8 mouse cellular contexts compared by ENCODE assay signal in the genomic region with DNA sequence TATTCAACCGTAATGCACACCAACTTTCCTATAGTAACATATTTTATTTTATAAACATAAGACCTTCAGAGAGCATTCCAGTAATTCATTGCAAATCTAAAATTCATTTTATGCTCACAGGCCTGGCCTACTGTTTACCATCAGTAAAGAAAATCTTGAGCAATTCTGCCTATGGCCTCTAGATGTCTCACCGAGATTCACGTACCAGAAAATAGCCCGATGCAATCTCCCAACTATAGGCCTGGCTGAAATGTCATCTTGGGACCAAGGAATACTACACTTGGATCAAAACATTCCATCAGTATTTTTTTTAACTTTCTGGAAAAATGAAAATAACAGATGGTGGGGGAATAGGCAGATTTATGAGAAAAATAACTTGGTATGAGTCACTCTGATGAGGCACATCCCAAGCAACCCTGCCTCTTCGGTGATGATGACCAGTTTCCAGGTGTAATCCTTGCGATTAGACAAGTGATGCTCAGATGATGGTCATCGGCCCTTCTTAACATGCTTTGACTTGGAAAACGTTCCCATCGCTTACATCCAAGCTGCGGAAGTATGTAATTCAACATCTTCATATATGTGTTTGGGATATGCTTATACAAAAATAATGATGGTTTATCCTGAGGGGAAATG.
A peak's percentile ranks its signal among the peaks of the same experiment; 100 is the strongest.
DNase-seq lines count a peak whose midpoint lies in the region; ATAC-seq and TF ChIP-seq lines count a peak whose summit lies in the region.

No protein-coding gene starts in this region.

- H3K4me1 ChIP-seq in neural tube, embryonic 12.5 days = 0 out of 2 replicates have a peak, but pooled peaks cover 8% of the 10 kb centered on the region
- H3K4me1 ChIP-seq in forebrain, embryonic 12.5 days = peaks cover 12% of the 10 kb centered on the region

- intact Hi-C loops in gastrocnemius, adult 2 months (cut with DNase I) = loop anchor here (2.0 to 10.0 kb wide), 4 partner anchors 202 to 916 kb away; no protein-coding TSS in a partner anchor

- H3K4me2 ChIP-seq in neural tube, embryonic 12.5 days (replicated peaks) = no peak overlapping the region
- H3K4me2 ChIP-seq in forebrain, embryonic 12.5 days = no peak overlapping the region

- H3K9ac ChIP-seq in neural tube, embryonic 12.5 days = no peak overlapping the region
- H3K9ac ChIP-seq in forebrain, embryonic 12.5 days = no peak overlapping the region

- H3K27me3 ChIP-seq in neural tube, embryonic 12.5 days (replicated peaks) = no peaks in the 10 kb centered on the region
- no peaks in the 10 kb centered on the region for H3K27me3 ChIP-seq in forebrain, embryonic 12.5 days

- peak; percentile 43; the same call in 1 of the 2 replicates for ATAC-seq in neural tube, embryonic 12.5 days (ENCODE audit: low FRiP score, low read depth)
- ATAC-seq in forebrain, embryonic 12.5 days (ENCODE audit: low FRiP score) = peak; percentile 57; the same call in 1 of the 2 replicates

- H3K4me3 ChIP-seq in gastrocnemius, adult 2 months = no peak overlapping the region
- no peak overlapping the region for H3K4me3 ChIP-seq in neural tube, embryonic 12.5 days
- H3K4me3 ChIP-seq in forebrain, embryonic 12.5 days (replicated peaks) = no peak overlapping the region

- peak; percentile 80 for TF ChIP-seq CTCF in gastrocnemius, adult 2 months (IDR thresholded peaks at IDR 0.05)

- no peak overlapping the region for H3K27ac ChIP-seq in gastrocnemius, adult 2 months
- no peak overlapping the region for H3K27ac ChIP-seq in neural tube, embryonic 12.5 days
- H3K27ac ChIP-seq in forebrain, embryonic 12.5 days = no peak overlapping the region

- peak; percentile 16 for DNase-seq in gastrocnemius, adult 2 months
- no peak for DNase-seq in gastrocnemius, postnatal 10 days
- DNase-seq in neural tube, embryonic 10.5 days (ENCODE audit: extremely low spot score, low spot score) = no peak
- peak; percentile 39 for DNase-seq in lung, postnatal 10 days
- DNase-seq in thymus, postnatal 10 days (ENCODE audit: low spot score in 2 of 2) = no peak
- DNase-seq in urinary bladder, postnatal 10 days (ENCODE audit: low spot score) = no peak

- H3K36me3 ChIP-seq in neural tube, embryonic 12.5 days = no peaks in the 10 kb centered on the region
- H3K36me3 ChIP-seq in forebrain, embryonic 12.5 days (replicated peaks) = no peaks in the 10 kb centered on the region

- H3K9me3 ChIP-seq in neural tube, embryonic 12.5 days = no peaks in the 10 kb centered on the region
- no peaks in the 10 kb centered on the region for H3K9me3 ChIP-seq in forebrain, embryonic 12.5 days

- WGBS in neural tube, embryonic 12.5 days = 55% methylated on average over 10 of the region's 10 CpGs
- WGBS in forebrain, embryonic 12.5 days = 59% methylated on average over 10 of the region's 10 CpGs

Comparison
In these comparisons a context has a peak if more than half of its experiments do, and no peak if none do; other contexts are left out.
1. DNase-seq: peak in gastrocnemius, adult 2 months (single experiment) and lung, postnatal 10 days (single experiment); none in gastrocnemius, postnatal 10 days (single experiment), neural tube, embryonic 10.5 days (single experiment), thymus, postnatal 10 days (0 of 2) and urinary bladder, postnatal 10 days (single experiment).